Mouse (Mus musculus): ENCODE measurements around the gene Klhl12.
"Not testable (repeated sequence)": the region's sequence is repeated elsewhere in the genome, so short reads cannot be mapped to it uniquely, and the experiment has no call there.

Gene Klhl12

GRCm38 (mm10) chr1:134448537-134448936 is 6.8 kb upstream of the Klhl12 start:
- DNase-seq (ENCODE audit: low read depth, low spot score) = not testable (repeated sequence)

GRCm38 (mm10) chr1:134450201-134450600 is 5.1 kb upstream of the Klhl12 start:
- DNase-seq (ENCODE audit: low read depth, low spot score) = no peak

- no peak for DNase-seq (ENCODE audit: low read depth, low spot score)
Observed at GRCm38 (mm10) chr1:134450986-134451385, 4.3 kb upstream of the Klhl12 start.

GRCm38 (mm10) chr1:134456060-134456459 is 729 bp downstream of the Klhl12 start:
- DNase-seq (ENCODE audit: low read depth, low spot score) = no peak

GRCm38 (mm10) chr1:134458139-134458727 is 2.9 kb downstream of the Klhl12 start:
- DNase-seq (ENCODE audit: low read depth, low spot score) = no peak

- no peak for DNase-seq (ENCODE audit: low read depth, low spot score)
Observed at GRCm38 (mm10) chr1:134460294-134461284, 5.3 kb downstream of the Klhl12 start.

GRCm38 (mm10) chr1:134484623-134485022 is 29.3 kb downstream of the Klhl12 start:
- DNase-seq (ENCODE audit: low read depth, low spot score) = no peak

- DNase-seq (ENCODE audit: low read depth, low spot score) = no peak
Observed at GRCm38 (mm10) chr1:134490903-134491801, 35.8 kb downstream of the Klhl12 start.

- no peak for DNase-seq (ENCODE audit: low read depth, low spot score)
Observed at GRCm38 (mm10) chr1:134492276-134492675, 36.9 kb downstream of the Klhl12 start.

GRCm38 (mm10) chr1:134493496-134493895 is 38.2 kb downstream of the Klhl12 start:
- DNase-seq (ENCODE audit: low read depth, low spot score) = no peak

GRCm38 (mm10) chr1:134493956-134494355 is 38.6 kb downstream of the Klhl12 start:
- no peak for DNase-seq (ENCODE audit: low read depth, low spot score)

GRCm38 (mm10) chr1:134494428-134495215 is 39.3 kb downstream of the Klhl12 start, which contains the start of gene Rabif:
Rabif (plus strand) TSS chr1:134494648.
- peak; percentile 97 for DNase-seq (ENCODE audit: low read depth, low spot score)

- no peak for DNase-seq (ENCODE audit: low read depth, low spot score)
Observed at GRCm38 (mm10) chr1:134495216-134495539, 39.8 kb downstream of the Klhl12 start.

GRCm38 (mm10) chr1:134495991-134496390 is 40.7 kb downstream of the Klhl12 start:
- DNase-seq (ENCODE audit: low read depth, low spot score) = no peak

- no peak for DNase-seq (ENCODE audit: low read depth, low spot score)
Observed at GRCm38 (mm10) chr1:134500916-134501315, 45.6 kb downstream of the Klhl12 start.

GRCm38 (mm10) chr1:134506201-134506600 is 50.9 kb downstream of the Klhl12 start:
- DNase-seq (ENCODE audit: low read depth, low spot score) = no peak

GRCm38 (mm10) chr1:134510018-134510417 is 54.7 kb downstream of the Klhl12 start:
- no peak for DNase-seq (ENCODE audit: low read depth, low spot score)

- DNase-seq (ENCODE audit: low read depth, low spot score) = no peak
Observed at GRCm38 (mm10) chr1:134512183-134512582, 56.9 kb downstream of the Klhl12 start.

GRCm38 (mm10) chr1:134512584-134512983 is 57.3 kb downstream of the Klhl12 start:
- no peak for DNase-seq (ENCODE audit: low read depth, low spot score)

- DNase-seq (ENCODE audit: low read depth, low spot score) = no peak
Observed at GRCm38 (mm10) chr1:134513312-134513860, 58.1 kb downstream of the Klhl12 start.

Data from skeletal muscle tissue, adult 2 months (tissue).